Mouse (Mus musculus): ENCODE measurements at regions not wholly inside any gene's neighbourhood (a gene's known extent, or its start where the extent isn't known, plus 50 kb on each side); places are given as distances from the start of the nearest gene placed in this dataset.

DNA sequence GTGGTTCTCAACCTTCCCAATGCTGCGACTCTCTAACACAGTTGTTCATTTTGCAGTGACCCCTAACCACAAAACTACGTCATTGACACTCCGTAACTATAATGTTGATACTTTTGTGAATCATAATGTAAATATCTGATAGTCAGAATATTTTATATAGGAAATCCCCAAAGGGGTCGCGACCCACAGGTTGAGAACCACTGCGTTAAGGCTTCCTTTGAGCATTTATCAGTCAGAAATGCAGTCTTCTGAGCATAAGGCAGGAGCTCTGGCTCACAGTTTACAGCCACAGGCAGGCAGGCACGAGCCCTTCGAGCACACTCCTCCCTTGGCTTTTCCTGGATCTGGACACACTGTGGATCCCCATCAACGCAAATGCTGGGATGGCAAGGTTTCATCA is 57.0 kb downstream of the Nxnl2 start:
- DNase-seq (ENCODE audit: low read depth) = no peak

DNA sequence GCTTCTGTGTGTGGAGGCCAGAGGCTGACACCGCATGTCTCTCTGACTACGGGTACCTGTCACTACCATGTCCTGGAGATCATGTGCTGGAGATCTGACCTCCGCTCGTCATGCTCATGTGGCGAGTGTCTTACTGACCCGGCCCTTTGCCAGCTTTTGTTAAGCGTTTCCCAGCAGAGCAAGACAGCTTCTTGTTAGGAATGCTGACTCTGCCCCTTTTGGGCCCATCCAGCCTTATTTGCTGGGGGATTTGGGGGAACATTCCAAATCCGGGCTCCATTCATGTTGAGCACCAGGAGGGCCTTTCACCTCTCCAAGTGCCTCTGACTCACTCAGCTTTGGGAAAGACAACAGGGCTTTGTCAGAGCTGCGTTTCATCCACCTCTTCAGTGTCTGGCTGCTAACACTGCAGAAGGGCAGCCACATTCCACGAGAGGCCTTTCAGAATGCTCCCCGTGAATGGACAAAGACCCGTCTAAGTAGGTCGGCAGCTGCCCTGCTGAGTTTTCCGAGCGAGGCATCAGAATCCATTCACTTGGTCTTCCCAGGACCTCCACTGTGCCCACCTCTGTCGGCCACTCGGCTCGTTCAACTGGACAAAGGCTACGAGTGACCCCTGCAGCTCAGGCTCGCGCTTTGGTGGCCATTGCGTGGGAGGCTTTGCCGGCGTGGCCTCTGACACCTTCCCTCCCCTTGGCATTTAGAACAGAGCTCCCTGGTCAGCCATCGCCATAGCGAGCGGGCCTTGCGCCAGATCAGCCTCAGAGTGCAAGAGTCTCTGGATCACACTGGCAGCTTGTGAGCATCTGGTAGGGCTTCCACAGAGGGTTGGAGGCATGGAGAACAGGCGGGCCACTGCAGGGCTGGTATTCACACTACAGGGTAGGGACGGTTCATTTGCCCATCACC is 58.3 kb downstream of the Nxnl2 start:
- no peak for DNase-seq (ENCODE audit: low read depth)

DNA sequence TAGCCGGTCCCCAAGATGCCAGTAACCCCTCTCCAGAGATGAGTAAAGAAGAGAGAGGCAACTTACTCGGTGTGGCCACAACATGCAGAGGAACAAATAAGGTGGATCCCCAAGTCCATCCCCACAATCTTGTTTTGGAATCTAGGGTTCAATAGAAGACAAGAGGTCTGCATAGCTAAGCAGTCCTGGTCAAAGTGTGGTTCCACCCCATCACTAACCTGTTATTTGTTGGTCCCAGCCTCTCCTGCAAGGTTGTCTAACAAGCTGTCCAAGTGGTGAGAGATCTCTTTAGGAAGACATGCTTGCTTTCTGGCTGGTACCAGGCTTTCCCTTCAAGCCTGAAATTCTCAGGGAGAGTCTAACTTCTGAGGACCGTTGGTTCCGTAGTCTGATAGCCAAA is 59.0 kb downstream of the Nxnl2 start:
- DNase-seq (ENCODE audit: low read depth) = no peak

DNA sequence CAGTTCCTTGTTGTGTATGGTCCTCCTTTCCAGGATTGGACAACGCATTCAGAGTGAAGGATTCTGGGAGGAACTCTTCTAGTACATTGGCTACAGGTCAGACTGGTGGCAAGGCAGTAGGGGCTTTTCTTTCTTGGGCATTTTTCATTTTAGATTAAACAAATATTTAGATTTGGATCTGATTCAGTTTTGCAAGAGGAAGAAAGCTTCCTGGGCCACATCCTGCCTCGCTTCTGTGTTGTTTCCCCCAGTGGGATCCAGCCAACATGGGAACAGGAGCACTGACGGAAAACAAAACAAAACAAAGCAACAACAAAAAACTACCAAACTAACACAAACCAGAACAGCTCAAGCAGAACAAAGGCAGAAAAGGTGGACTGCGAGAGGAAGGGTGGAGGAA is 60.8 kb downstream of the Nxnl2 start:
- DNase-seq (ENCODE audit: low read depth) = no peak

DNA sequence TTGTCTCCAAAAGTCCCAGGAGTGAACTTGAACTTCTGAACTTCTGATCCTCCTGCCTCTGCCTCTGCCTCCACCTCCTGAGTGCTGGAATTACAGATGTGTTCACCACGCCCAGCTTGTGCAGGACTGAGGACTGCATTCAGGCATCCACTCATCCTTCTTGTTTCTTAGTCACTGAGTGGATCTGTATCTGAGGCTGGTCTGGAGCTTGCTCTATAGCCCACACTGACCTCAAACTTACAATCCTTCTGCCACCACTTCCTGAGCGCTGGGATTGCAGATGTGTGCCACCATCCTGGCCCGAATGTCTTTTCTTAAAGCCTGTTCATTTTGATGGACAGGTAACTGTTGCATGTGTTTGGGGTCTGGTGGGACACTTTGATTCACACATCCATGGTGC is 76.6 kb downstream of the Nxnl2 start:
- DNase-seq (ENCODE audit: low read depth) = no peak

DNA sequence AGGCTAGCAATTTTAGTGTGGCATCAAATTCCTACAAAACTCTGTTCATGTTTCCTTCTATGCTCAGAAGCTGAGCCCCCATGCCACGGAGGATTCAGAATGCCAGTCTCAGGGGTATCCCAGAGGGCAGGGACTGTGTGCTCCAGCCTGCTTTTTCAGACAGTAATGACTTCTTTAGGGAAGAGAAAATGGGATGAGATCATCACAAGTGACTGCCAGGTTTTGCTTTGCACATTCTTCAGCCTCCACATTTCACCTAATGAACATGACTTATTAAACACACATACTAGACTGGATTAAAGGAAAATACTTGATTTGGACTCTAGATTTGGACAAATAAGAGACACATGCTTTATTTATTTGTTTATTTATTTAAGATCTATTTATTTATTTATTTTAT is 82.5 kb downstream of the Nxnl2 start:
- DNase-seq (ENCODE audit: low read depth) = no peak

DNA sequence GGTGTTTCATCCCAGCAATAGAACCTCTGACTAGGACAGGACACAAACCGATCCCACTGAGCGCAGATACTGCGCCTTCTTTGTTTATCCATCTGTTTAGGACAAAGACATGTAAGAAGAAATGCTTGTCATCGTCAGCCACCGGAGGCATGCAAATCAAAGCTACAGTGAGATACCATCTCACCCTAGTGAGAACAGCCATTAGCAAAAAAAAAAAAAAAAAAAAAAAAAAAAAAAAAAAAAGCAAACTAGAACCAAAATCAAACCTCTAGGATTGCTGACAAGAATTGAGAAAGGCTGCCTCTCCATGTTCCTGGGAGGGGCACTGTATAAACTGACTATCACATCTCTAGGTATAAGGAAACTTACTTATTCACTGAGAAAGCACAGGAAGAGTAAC is 84.9 kb downstream of the Nxnl2 start:
- no peak for DNase-seq (ENCODE audit: low read depth)

DNA sequence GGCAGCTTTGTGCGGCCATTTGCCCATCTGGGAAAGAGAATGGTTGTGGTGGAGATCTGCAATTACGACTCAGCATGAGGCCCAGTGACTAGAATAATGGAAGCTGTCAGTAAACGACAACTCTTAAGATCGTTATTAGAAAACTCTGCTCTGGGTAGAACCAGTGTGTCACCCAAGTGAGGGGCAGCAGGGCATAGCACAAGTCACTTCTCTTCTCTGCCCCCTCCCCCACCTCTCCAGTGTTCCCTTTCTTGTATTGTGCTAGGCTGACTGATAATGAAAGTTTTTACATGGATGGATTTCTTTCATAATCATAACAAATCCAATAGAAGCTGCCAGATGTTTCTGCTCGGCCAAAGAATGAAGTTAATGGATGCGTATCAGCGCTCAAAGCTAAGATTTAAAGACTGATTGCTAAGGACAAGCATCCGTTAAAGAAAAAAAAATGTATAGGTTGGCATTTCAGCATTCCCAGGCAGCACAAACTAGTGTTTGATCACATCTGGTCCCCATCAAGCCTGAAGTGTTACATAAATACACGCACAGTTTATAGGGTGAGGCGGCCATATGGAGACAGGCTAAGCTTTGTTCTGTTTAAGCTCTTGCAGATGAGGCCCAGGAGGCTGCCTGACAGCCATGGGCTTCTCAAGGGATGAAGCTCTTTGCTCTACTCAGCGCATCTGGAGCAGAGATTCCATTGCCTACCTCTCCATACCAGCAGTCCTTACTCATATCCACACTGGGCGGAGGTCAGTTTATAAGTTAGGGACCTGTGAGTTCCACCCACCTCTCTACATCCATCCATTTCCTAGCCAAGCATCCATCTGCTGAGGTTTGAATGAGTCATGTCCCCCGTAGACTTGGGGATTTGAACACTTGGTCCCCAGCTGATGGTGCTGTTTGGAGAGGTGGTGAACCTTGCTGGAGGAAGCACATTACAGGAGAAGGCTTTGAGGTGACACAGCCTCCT is 88.2 kb downstream of the Nxnl2 start:
- DNase-seq (ENCODE audit: low read depth) = no peak

DNA sequence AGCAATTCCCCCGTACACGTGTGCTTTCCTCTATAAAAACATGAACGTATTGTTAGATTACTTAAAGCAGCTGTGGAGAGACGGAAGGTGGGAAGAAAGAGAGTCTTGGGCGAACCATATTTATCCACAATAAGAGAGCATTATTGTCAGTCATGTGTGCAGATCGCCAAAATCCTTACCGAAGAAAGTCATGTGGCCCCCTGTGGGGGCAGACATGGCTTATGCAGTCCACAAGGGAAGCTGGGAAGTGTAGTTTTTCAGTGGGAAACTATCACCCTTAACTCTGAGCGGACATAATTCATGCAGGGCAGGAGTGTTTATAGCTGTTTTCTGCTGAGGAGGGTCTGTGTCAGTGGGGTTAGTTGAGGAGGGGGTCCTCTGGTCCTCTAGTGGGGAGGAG is 90.8 kb downstream of the Nxnl2 start:
- no peak for DNase-seq (ENCODE audit: low read depth)

DNA sequence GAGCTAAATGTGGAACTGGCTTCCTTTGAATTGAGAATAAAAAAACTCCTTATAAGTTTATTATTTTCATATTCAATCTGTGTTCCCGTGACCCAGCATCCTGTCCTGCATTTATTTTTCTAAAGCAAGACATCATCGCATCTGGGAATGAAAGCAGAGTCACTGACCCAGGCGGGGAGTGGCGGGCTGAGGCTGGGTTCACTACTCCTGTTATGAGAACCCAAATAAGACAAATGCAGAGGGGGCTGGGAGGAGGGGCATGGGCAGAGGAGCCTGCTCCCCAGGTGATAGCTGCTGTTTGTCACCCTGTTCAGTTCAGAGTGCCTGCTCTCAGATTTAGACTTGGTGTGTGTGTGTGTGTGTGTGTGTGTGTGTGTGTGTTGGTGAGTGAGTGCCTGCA is 102.0 kb downstream of the Nxnl2 start:
- no peak for DNase-seq (ENCODE audit: low read depth)

DNA sequence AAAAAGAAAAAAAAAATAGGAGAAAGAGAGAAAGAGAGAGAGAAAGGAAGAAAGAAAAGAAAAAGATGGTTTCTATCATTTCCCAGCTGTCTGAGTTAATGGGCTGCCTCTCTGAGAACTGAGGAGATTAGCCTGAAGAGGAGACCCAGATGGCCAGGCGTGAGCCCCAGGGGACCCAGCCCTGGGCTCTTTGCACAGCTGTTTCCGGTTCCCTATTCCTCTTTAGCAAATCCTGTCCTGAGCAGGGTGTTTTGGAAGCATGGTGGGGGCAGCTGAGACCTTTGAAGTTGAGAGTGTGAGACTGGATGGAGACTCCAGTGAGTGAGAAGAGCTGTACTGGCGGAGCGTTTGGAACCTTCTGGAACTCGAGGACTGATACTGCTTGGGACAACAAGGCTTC is 103.8 kb downstream of the Nxnl2 start:
- no peak for DNase-seq (ENCODE audit: low read depth)

DNA sequence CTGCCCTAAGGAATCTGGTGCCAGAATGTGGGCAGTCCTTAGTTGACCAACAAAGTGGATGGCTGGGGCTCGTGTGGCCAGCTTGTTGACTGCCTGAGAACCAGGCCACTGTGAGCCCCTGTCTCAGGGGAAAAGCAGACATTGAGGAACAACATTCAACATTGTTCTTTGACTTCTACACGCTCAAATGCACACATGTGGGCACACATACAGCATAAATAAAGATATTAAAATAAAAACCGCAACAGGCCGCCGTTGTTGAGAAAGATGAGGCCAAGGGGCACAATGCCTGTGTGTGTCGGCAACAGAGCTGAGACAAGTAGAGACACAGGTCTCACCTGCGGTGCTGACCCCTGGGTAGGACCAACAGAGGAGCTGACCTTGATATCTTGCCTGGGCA is 105.8 kb downstream of the Nxnl2 start:
- DNase-seq (ENCODE audit: low read depth) = no peak

DNA sequence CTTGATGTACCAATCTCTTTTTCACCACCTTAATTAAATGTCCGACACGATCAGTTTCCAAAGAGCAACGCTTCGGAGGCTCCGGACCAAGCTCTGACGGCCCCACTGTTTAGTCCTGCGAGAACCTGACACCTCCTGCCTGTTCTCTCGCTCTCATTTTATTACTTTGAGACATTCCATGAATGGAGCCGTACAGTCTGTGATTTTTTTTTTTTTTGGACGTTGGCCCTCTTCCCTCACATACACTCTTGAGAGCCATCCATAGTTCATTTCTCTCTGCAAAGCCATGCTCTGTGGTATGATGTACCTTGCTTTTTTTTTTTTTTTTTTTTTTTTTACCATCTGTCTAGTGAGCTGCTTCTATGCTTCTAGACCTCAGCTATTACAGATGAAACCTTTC is 106.7 kb downstream of the Nxnl2 start:
- DNase-seq (ENCODE audit: low read depth) = no peak

DNA sequence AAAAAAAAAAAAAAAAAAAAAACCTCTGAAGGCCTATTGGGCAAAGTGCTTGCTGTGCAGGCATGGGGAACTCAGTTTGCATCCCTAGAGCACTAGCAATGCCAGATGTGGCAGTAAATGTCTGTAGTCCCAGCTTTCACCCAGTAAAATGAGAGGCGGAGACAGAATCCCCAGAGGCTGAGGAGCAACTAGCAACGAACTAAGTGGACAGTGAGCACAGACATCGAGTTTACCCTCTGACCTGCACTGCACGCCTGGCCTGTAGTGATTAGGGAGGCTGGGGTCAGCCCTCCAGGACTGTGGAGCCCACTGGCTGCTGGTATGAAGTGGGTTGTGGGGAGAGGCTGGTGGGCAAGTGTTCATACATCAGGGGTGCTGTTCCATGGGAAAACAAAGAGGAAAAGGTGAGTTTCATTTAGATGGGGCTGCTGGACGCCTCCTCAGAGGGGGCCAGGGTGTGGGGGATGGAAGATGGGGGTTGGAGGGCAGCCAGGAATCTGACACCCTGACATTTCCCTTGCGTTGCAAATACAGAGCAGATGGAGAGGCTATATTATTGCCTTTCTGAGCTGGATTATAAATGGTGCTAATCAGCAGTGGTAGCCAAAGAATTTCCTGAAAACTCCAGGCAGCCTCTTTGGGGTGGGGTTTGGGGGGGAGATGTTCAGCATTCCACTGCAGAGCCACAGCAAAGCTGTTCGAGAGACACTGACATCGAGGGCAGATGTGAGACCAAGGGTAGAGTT is 109.0 kb downstream of the Nxnl2 start:
- no peak for DNase-seq (ENCODE audit: low read depth)

DNA sequence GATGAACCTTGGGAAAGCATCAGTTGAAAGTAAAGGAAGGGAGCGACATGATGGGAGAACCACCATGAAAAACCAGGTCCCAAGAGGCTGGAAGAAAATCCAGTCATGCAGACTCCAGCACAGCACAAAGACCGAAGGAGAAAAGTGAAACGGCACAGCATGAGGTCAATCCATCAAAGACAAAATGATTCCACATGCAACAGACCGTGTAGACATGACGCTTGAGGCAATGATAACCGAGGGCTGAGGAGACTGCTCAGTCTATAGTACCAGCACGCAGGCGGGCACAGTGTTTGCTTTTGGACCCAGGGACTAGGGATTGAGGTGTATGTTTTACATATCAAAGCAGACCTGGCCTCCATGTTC is 109.5 kb downstream of the Nxnl2 start:
- no peak for DNase-seq (ENCODE audit: low read depth)

DNA sequence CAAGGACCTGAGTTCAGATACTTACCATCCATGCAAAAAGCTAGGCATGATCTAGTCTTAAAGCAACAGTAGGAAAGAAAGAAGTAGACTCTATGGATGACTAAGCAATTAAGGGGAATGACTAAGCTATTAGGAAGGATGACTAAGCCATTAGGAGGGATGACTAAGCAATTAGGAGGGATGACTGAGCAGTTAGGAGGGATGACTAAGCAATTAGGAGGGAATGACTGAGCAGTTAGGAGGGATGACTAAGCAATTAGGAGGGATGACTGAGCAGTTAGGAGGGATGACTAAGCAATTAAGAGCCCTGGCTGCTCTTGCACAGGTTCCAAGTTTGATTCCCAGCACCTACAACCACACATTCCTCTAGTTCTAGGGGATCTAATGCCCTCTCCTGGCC is 113.9 kb downstream of the Nxnl2 start:
- DNase-seq (ENCODE audit: low read depth) = no peak

DNA sequence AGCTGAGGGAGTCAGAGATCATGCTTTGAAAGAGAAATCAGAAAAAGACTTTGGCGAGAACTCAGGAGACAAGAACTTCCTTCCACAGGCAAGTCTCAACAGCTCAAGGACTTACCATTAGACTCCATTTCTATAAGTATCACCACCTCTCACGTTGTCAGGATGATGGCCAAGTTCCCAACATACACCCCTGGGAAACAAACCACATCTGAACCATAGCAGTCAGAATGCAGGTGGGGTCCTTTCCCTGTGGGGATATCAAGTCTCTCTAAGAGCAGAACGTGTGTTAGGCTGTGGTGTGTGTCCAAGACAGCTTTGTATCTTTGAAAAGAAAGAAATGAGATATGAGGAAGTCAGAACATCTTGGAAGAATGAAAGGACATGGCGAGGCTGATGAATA is 118.6 kb downstream of the Nxnl2 start:
- DNase-seq (ENCODE audit: low read depth) = no peak

DNA sequence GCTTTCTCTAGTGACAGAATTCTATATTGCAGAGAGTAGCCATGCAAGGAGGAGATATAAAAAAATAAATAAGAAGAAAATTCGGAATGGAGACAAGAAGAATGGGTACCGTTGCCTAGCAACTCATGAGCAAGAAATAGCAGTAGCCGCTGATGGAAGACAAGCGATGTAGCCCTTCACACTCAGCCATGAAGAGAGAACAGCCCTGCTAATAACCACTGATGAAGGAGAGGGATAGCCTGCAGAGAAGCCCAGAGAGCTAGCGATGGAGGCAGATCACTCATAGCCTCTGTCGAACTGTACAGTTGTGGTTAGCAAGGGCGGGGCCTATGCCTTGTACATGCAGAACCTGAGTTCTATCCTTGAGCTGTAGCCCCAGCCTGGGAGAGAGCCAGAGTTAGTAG is 118.4 kb upstream of the S1pr3 start:
- no peak for DNase-seq (ENCODE audit: low read depth)

DNA sequence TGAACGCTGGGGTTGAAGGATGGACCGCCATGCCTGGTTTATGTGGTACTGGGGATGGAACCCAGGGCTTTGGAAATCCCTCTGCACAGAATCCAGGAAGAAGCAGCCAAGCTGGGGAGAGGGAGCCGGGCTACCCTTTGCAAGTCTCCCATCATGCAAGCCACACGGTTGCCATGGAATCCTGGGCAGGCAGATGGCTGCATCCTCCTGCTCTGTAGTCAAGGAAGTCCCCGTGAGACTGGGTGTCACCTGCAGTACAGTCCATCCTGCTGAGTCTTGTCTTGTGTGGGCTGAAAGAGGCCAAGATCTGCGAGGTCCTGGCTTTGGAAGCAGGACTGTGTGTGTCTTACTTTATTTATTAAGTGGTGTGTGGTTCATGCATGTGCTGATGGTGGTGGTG is 117.5 kb upstream of the S1pr3 start:
- DNase-seq (ENCODE audit: low read depth) = no peak

DNA sequence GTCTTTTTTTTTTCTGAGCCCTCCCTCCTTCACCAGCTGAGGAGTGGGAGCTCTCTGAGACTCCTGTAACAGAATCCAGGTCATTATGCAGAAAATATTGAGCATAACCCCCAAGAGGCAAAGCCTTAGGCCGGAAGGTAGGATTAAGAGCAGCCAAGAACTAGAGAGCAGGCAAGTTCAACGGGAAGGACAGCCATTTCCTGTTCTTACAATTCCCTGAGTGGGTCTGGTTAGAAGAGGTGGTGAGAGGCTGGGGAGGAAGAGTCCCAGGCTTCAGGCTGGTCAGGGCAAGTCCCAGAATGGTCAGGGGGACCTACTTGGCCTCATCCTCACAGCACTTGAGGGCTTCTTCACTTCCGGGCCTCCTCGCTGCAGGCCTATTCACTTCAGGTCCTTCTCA is 115.4 kb upstream of the S1pr3 start:
- no peak for DNase-seq (ENCODE audit: low read depth)

DNA sequence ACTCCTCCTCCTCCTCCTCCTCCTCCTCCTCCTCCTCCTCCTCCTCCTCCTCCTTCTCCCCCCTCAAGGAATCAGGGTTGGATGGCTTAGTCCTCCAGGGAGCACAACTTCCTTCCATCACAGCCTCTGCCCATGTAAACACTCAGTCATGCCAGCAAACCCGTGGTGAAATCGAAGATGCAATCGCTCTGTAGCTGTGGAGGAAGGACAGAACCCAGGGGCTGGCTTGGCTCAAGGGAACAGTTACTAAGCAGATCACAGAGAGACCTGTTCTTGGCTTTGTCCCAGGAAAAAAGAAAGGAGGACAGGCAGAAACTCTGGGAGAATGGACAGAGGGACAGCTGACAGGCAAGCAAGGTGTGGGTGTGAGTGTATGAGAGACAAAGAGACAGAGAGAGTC is 112.6 kb upstream of the S1pr3 start:
- peak; percentile 67 for DNase-seq (ENCODE audit: low read depth)

DNA sequence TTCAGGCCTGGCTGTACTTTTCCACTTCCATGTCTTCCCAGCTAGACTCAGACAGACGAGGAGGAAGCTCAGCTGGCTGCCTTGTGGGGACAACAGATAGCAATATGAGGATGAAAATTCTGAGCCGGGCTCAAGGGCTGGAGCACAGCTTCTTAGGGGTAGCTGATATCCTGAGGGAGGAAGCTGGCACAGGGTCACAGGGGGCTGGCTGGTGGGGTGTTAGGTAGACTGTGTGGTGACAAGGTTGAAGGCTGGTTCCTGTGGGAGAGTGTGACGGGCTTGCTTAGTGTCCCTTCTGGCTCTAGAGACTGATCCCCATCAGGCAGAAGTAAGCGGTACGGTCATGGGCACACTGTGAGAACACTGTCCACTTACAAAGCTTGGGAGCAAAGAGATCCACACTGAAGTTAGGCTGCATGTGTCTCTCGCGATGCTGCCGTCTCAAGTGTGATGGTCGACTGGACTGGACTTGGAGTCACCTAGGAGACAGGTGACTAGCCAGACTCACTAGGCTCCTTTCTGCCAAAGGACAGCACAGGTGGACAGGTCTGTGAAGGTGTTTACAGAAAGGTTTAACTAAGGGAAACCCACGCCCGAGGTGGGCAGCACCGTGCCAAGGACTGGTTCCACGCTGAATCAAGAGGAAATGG is 111.1 kb upstream of the S1pr3 start:
- DNase-seq (ENCODE audit: low read depth) = no peak

All from fibroblast of lung, adult 2 months (primary cell).